Mouse (Mus musculus): ENCODE measurements at regions not wholly inside any gene's neighbourhood (a gene's known extent, or its start where the extent isn't known, plus 50 kb on each side); places are given as distances from the start of the nearest gene placed in this dataset.

GRCm38 (mm10) chr1:187487948-187488690 lies 120.5 kb upstream of the Esrrg start:
- TF ChIP-seq GABPA (IDR thresholded peaks at IDR 0.05; ENCODE audit: insufficient replicate concordance, low read depth, low read length): no peak
- Histone ChIP-seq H3K9ac (ENCODE audit: insufficient read depth, low read depth) (no peak overlapping the region), H3K27me3 (replicated peaks) (no peaks in the 10 kb centered on the region), H3K9me3 (replicated peaks; ENCODE audit: low read length) (no peaks in the 10 kb centered on the region), H3K4me1 (ENCODE audit: control insufficient read depth in 1 of 2, insufficient read depth in 2 of 2) (no peaks in the 10 kb centered on the region), H3K4me2 (ENCODE audit: insufficient read depth, low read depth, poor library complexity, severe bottlenecking) (no peak overlapping the region), H3K79me2 (replicated peaks; ENCODE audit: control insufficient read depth, extremely low read depth, insufficient read depth, poor library complexity, severe bottlenecking) (no peaks in the 10 kb centered on the region), H3K4me3 (replicated peaks in 1 of 3; ENCODE audit: low read depth in 2 of 3, low read length in 2 of 3, poor library complexity in 1 of 3) (no peak overlapping the region), H3K36me3 (replicated peaks in 1 of 2; ENCODE audit: control insufficient read depth in 1 of 2, insufficient read depth in 1 of 2, low read length in 1 of 2) (no peaks in the 10 kb centered on the region), H3K27ac (ENCODE audit: insufficient read depth, low read depth) (no peak overlapping the region)
- in situ Hi-C loops (cut with MboI; ENCODE audit: low pct_ligation_motif_present, low pct_unique_long_range_greater_than_20kb, low sequenced_read_pairs) (no loop called here), dilution Hi-C loops (cut with MboI; ENCODE audit: extremely low pct_ligation_motif_present, extremely low pct_unique_long_range_greater_than_20kb, low sequenced_read_pairs) (no loop called here)
- no peak for DNase-seq (ENCODE audit: extremely low read depth)

- Histone ChIP-seq H3K4me2 (ENCODE audit: insufficient read depth, low read depth, poor library complexity, severe bottlenecking) (no peak overlapping the region), H3K9me3 (replicated peaks; ENCODE audit: low read length) (no peaks in the 10 kb centered on the region), H3K4me1 (ENCODE audit: control insufficient read depth in 1 of 2, insufficient read depth in 2 of 2) (no peaks in the 10 kb centered on the region), H3K36me3 (replicated peaks in 1 of 2; ENCODE audit: control insufficient read depth in 1 of 2, insufficient read depth in 1 of 2, low read length in 1 of 2) (no peaks in the 10 kb centered on the region), H3K79me2 (replicated peaks; ENCODE audit: control insufficient read depth, extremely low read depth, insufficient read depth, poor library complexity, severe bottlenecking) (no peaks in the 10 kb centered on the region), H3K9ac (ENCODE audit: insufficient read depth, low read depth) (no peak overlapping the region), H3K27ac (ENCODE audit: insufficient read depth, low read depth) (no peak overlapping the region), H3K27me3 (replicated peaks) (no peaks in the 10 kb centered on the region), H3K4me3 (replicated peaks in 1 of 3; ENCODE audit: low read depth in 2 of 3, low read length in 2 of 3, poor library complexity in 1 of 3) (no peak overlapping the region)
- dilution Hi-C loops (cut with MboI; ENCODE audit: extremely low pct_ligation_motif_present, extremely low pct_unique_long_range_greater_than_20kb, low sequenced_read_pairs): no loop called here
- in situ Hi-C loops (cut with MboI; ENCODE audit: low pct_ligation_motif_present, low pct_unique_long_range_greater_than_20kb, low sequenced_read_pairs): no loop called here
- no peak for DNase-seq (ENCODE audit: extremely low read depth)
- TF ChIP-seq RAD21 (IDR thresholded peaks at IDR 0.05; ENCODE audit: low read depth, low read length) (no peak), ZNF384 (IDR thresholded peaks at IDR 0.05; ENCODE audit: low read depth, low read length) (no peak), MXI1 (IDR thresholded peaks at IDR 0.05; ENCODE audit: low read depth, low read length) (no peak), PAX5 (IDR thresholded peaks at IDR 0.05; ENCODE audit: low read length) (no peak), MAFK (IDR thresholded peaks at IDR 0.05; ENCODE audit: insufficient replicate concordance, low read length) (no peak), SIN3A (IDR thresholded peaks at IDR 0.05; ENCODE audit: low read length) (no peak), UBTF (IDR thresholded peaks at IDR 0.05; ENCODE audit: low read depth, low read length) (no peak), ZC3H11A (IDR thresholded peaks at IDR 0.05; ENCODE audit: low read depth, low read length) (no peak), E2F4 (IDR thresholded peaks at IDR 0.05; ENCODE audit: insufficient replicate concordance, low read depth, low read length) (no peak), USF2 (conservative IDR thresholded peaks at IDR 0.05; ENCODE audit: low read depth, low read length) (no peak)
Measured at GRCm38 (mm10) chr1:187489452-187489851, 119.1 kb upstream of the Esrrg start.

- Histone ChIP-seq H3K9ac (ENCODE audit: insufficient read depth, low read depth) (no peak overlapping the region), H3K79me2 (replicated peaks; ENCODE audit: control insufficient read depth, extremely low read depth, insufficient read depth, poor library complexity, severe bottlenecking) (no peaks in the 10 kb centered on the region), H3K4me1 (ENCODE audit: control insufficient read depth in 1 of 2, insufficient read depth in 2 of 2) (no peaks in the 10 kb centered on the region), H3K27me3 (replicated peaks) (no peaks in the 10 kb centered on the region), H3K27ac (ENCODE audit: insufficient read depth, low read depth) (no peak overlapping the region), H3K36me3 (replicated peaks in 1 of 2; ENCODE audit: control insufficient read depth in 1 of 2, insufficient read depth in 1 of 2, low read length in 1 of 2) (no peaks in the 10 kb centered on the region), H3K4me2 (ENCODE audit: insufficient read depth, low read depth, poor library complexity, severe bottlenecking) (no peak overlapping the region), H3K9me3 (replicated peaks; ENCODE audit: low read length) (no peaks in the 10 kb centered on the region), H3K4me3 (replicated peaks in 1 of 3; ENCODE audit: low read depth in 2 of 3, low read length in 2 of 3, poor library complexity in 1 of 3) (no peak overlapping the region)
- dilution Hi-C loops (cut with MboI; ENCODE audit: extremely low pct_ligation_motif_present, extremely low pct_unique_long_range_greater_than_20kb, low sequenced_read_pairs) (no loop called here), in situ Hi-C loops (cut with MboI; ENCODE audit: low pct_ligation_motif_present, low pct_unique_long_range_greater_than_20kb, low sequenced_read_pairs) (no loop called here)
- no peak for DNase-seq (ENCODE audit: extremely low read depth)
- no peak for TF ChIP-seq TBP (conservative IDR thresholded peaks at IDR 0.05; ENCODE audit: low read depth, low read length)
- no peak for TF ChIP-seq KAT2A (IDR thresholded peaks at IDR 0.05; ENCODE audit: insufficient replicate concordance, low read length)
- TF ChIP-seq ZNF384 (IDR thresholded peaks at IDR 0.05; ENCODE audit: low read depth, low read length): no peak
- no peak for TF ChIP-seq RAD21 (IDR thresholded peaks at IDR 0.05; ENCODE audit: low read depth, low read length)
- no peak for TF ChIP-seq TCF12 (IDR thresholded peaks at IDR 0.05; ENCODE audit: low read depth, low read length)
- no peak for TF ChIP-seq GABPA (IDR thresholded peaks at IDR 0.05; ENCODE audit: insufficient replicate concordance, low read depth, low read length)
- no peak for TF ChIP-seq ELF1 (IDR thresholded peaks at IDR 0.05; ENCODE audit: low read depth, low read length)
- no peak for TF ChIP-seq RCOR1 (conservative IDR thresholded peaks at IDR 0.05; ENCODE audit: low read depth, low read length)
- TF ChIP-seq CTCF (conservative IDR thresholded peaks at IDR 0.05 in 1 of 2, IDR thresholded peaks at IDR 0.05 in 1 of 2; ENCODE audit: low read depth in 2 of 2, low read length in 2 of 2): no peak
- no peak for TF ChIP-seq MXI1 (IDR thresholded peaks at IDR 0.05; ENCODE audit: low read depth, low read length)
- TF ChIP-seq HCFC1 (IDR thresholded peaks at IDR 0.05; ENCODE audit: low read depth, low read length): no peak
- no peak for TF ChIP-seq ETS1 (conservative IDR thresholded peaks at IDR 0.05; ENCODE audit: low read depth, low read length)
- TF ChIP-seq MYC (IDR thresholded peaks at IDR 0.05; ENCODE audit: low read depth, low read length): no peak
- TF ChIP-seq POLR2AphosphoS2 (IDR thresholded peaks at IDR 0.05; ENCODE audit: low read depth, low read length): no peak
- TF ChIP-seq CHD1 (IDR thresholded peaks at IDR 0.05; ENCODE audit: low read depth, low read length): no peak
- no peak for TF ChIP-seq JUND (conservative IDR thresholded peaks at IDR 0.05; ENCODE audit: low read depth, low read length)
- TF ChIP-seq MAFK (IDR thresholded peaks at IDR 0.05; ENCODE audit: insufficient replicate concordance, low read length): no peak
Measured at GRCm38 (mm10) chr1:187505368-187505767, 103.2 kb upstream of the Esrrg start.

Data from CH12.LX (cell line).